15 mouse cellular contexts compared by ENCODE assay signal in genomic region chr3:115635487-115635886, GRCm38 (mm10).
DNase-seq lines count a peak whose midpoint lies in the region; ATAC-seq and TF ChIP-seq lines count a peak whose summit lies in the region.
"Had no signal": no experiment of that assay in that cellular context is flagged by ENCODE, and none has a peak within 500 bp of the region (broad histone marks: within the 10 kb centered on the region; RNA-seq: fewer than 3 reads in every experiment).

No protein-coding gene starts in this region.

- H3K4me1 ChIP-seq in kidney, adult 2 months (ENCODE audit: control insufficient read depth, insufficient read depth, low read length): peaks cover 7% of the 10 kb centered on the region; the same call in 1 of the 2 replicates
- H3K4me1 ChIP-seq in kidney, embryonic 14.5 days (ENCODE audit: control insufficient read depth, insufficient read depth, low read length): no peaks in the 10 kb centered on the region
- H3K4me1 ChIP-seq: limb, embryonic 12.5 days had no signal

- WGBS in kidney, adult 2 months: 60% methylated on average over 4 of the region's 4 CpGs
- WGBS in kidney, embryonic 14.5 days: 92% methylated on average over 4 of the region's 4 CpGs

- no peak overlapping the region for H3K27ac ChIP-seq in kidney, adult 2 months (ENCODE audit: insufficient read depth, low read depth, low read length)
- H3K27ac ChIP-seq in kidney, embryonic 14.5 days (ENCODE audit: low read depth, low read length): no peak overlapping the region
- H3K27ac ChIP-seq in layer of hippocampus, adult 2 months: no peak overlapping the region
- H3K27ac ChIP-seq: embryonic facial prominence, embryonic 10.5 days; forebrain, embryonic 15.5 days; limb, embryonic 12.5 days; neural tube, embryonic 15.5 days had no signal

- no peaks in the 10 kb centered on the region for H3K36me3 ChIP-seq in kidney, adult 2 months (ENCODE audit: control insufficient read depth, insufficient read depth, low read length)
- H3K36me3 ChIP-seq in kidney, embryonic 14.5 days (ENCODE audit: control insufficient read depth, insufficient read depth, low read length): no peaks in the 10 kb centered on the region
- H3K36me3 ChIP-seq: embryonic facial prominence, embryonic 10.5 days; forebrain, embryonic 15.5 days; limb, embryonic 12.5 days; neural tube, embryonic 15.5 days had no signal

- H3K4me3 ChIP-seq in kidney, adult 2 months (ENCODE audit: insufficient read depth, low read depth, low read length): no peak overlapping the region
- H3K4me3 ChIP-seq in kidney, embryonic 14.5 days (ENCODE audit: low read length): no peak overlapping the region
- H3K4me3 ChIP-seq in layer of hippocampus, adult 2 months: no peak overlapping the region
- H3K4me3 ChIP-seq: embryonic facial prominence, embryonic 10.5 days; erythroblast, embryonic 14.5 days; forebrain, embryonic 15.5 days; limb, embryonic 12.5 days; neural tube, embryonic 15.5 days had no signal

- no peaks in the 10 kb centered on the region for H3K9me3 ChIP-seq in kidney, embryonic 14.5 days (ENCODE audit: control insufficient read depth, low read length)
- H3K9me3 ChIP-seq: embryonic facial prominence, embryonic 10.5 days; forebrain, embryonic 15.5 days; limb, embryonic 12.5 days; neural tube, embryonic 15.5 days had no signal

- H3K4me2 ChIP-seq in kidney, embryonic 14.5 days (replicated peaks; ENCODE audit: low read depth, low read length): no peak overlapping the region
- H3K4me2 ChIP-seq: forebrain, embryonic 15.5 days; limb, embryonic 12.5 days; neural tube, embryonic 15.5 days had no signal

- TF ChIP-seq CTCF in kidney, adult 2 months (conservative IDR thresholded peaks at IDR 0.05; ENCODE audit: insufficient read depth, insufficient read length, low read depth, low read length): 0 out of 2 replicates have a peak, but pooled peaks have one; percentile 6
- TF ChIP-seq CTCF in layer of hippocampus, adult 2 months (conservative IDR thresholded peaks at IDR 0.05): no peak

- no peaks in the 10 kb centered on the region for H3K27me3 ChIP-seq in kidney, adult 2 months (replicated peaks; ENCODE audit: control insufficient read depth, insufficient read depth, low read length)
- H3K27me3 ChIP-seq in kidney, embryonic 14.5 days (ENCODE audit: control insufficient read depth, insufficient read depth, low read length): no peaks in the 10 kb centered on the region
- H3K27me3 ChIP-seq: forebrain, embryonic 15.5 days; limb, embryonic 12.5 days; neural tube, embryonic 15.5 days had no signal

- no peak for TF ChIP-seq POLR2A in kidney, adult 2 months (IDR thresholded peaks at IDR 0.05; ENCODE audit: low read depth, low read length)

- ATAC-seq in kidney, embryonic 14.5 days (ENCODE audit: low FRiP score, low TSS enrichment): no peak
- ATAC-seq: forebrain, embryonic 15.5 days; lung, postnatal 0 days had no signal

- peak; percentile 22 for DNase-seq in gastrocnemius, postnatal 10 days
- DNase-seq in gastrocnemius, postnatal 25 days: no peak
- peak; percentile 53 for DNase-seq in kidney, adult 2 months
- peak; percentile 36 to 70 for DNase-seq in kidney, postnatal 36 days
- DNase-seq in layer of hippocampus, adult 2 months (ENCODE audit: low spot score in 2 of 2): no peak
- no peak for DNase-seq in right cerebral cortex, postnatal 10 days (ENCODE audit: low spot score in 2 of 2)
- no peak for DNase-seq in urinary bladder, postnatal 10 days (ENCODE audit: low spot score)
- DNase-seq: cerebellum, postnatal 36 days had no signal

- no peak overlapping the region for H3K9ac ChIP-seq in kidney, embryonic 14.5 days (ENCODE audit: low read depth, low read length)
- H3K9ac ChIP-seq: forebrain, embryonic 15.5 days; limb, embryonic 12.5 days; neural tube, embryonic 15.5 days had no signal

Comparison
In these comparisons a context has a peak if more than half of its experiments do, and no peak if none do; other contexts are left out.
1. DNase-seq: peak in gastrocnemius, postnatal 10 days (single experiment), kidney, adult 2 months (single experiment) and kidney, postnatal 36 days (2 of 2); none in gastrocnemius, postnatal 25 days (single experiment), layer of hippocampus, adult 2 months (0 of 2), right cerebral cortex, postnatal 10 days (0 of 2) and urinary bladder, postnatal 10 days (single experiment).